Mouse (Mus musculus): ENCODE measurements around the gene Denr. TPM values are rescaled to one million over a fixed set of nuclear protein-coding genes. Genes with fewer than 3 reads are reported as not detected.

Gene Denr
- total and polyA plus RNA-seq, 2 experiments from 2014 or later, result 5.9 to 112 TPM

DNA sequence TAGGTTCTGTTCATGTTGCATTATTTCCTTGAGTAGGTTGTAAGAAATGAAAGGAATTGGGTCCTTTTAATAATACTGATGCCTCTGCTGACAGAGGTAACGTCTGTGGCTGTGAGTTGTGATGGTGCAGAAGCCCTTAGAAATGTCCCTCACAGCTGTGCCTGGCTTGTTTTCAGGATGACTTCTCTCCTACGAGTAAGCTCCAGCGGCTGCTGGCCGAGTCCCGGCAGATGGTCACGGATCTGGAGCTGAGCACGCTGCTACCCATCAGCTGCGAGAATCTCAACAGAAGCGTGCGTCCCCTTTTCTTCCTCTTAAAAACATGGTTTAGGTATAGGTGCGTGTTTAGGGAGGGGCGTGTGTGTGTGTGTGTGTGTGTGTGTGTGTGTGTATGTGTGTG is 54.1 kb downstream of the Denr start:
- Histone ChIP-seq H3K9ac (replicated peaks; ENCODE audit: low read depth, low read length) (no peak overlapping the region), H3K27ac (ENCODE audit: low read depth) (no peak overlapping the region), H3K4me1 (ENCODE audit: control insufficient read depth, insufficient read depth) (no peaks in the 10 kb centered on the region), H3K4me2 (ENCODE audit: low read depth, low read length) (no peak overlapping the region), H3K4me3 (ENCODE audit: low read depth, low read length) (no peak overlapping the region), H3K36me3 (replicated peaks; ENCODE audit: control insufficient read depth, insufficient read depth, low read length) (no peaks in the 10 kb centered on the region), H3K9me3 (replicated peaks; ENCODE audit: control insufficient read depth, low read length) (no peaks in the 10 kb centered on the region), H3K27me3 (ENCODE audit: control insufficient read depth, insufficient read depth, low read length) (no peaks in the 10 kb centered on the region)
- TF ChIP-seq CTCF (IDR thresholded peaks at IDR 0.05; ENCODE audit: low read depth), result no peak
- TF ChIP-seq EP300 (IDR thresholded peaks at IDR 0.05; ENCODE audit: low read depth), result no peak
- DNase-seq (ENCODE audit: low spot score) (no peak), ATAC-seq (ENCODE audit: insufficient read depth, low read depth) (no peak)
- WGBS, result 84% methylated on average over 12 of the region's 12 CpGs

DNA sequence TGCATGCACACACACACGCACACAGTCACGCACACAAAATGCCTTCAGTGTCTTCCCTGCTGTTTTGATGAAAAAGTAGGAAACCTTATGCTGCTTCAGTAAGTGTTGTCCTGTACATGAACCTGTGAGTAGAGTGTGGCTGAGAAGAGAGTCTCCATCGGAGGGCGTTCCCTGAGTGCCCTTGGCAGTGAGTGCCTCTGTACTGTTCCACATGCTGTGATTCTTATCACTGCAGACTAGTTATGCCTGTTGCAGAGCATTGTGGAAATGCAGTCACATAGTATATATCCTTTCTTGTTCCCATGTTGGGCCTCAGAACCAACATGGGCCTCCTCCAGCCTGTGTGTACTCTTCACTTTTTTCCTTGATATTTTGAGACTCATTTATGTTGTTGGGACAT is 57.2 kb downstream of the Denr start:
- no peak for TF ChIP-seq CTCF (IDR thresholded peaks at IDR 0.05; ENCODE audit: low read depth)
- TF ChIP-seq EP300 (IDR thresholded peaks at IDR 0.05; ENCODE audit: low read depth), result no peak
- 82% methylated on average over 4 of the region's 4 CpGs for WGBS

DNA sequence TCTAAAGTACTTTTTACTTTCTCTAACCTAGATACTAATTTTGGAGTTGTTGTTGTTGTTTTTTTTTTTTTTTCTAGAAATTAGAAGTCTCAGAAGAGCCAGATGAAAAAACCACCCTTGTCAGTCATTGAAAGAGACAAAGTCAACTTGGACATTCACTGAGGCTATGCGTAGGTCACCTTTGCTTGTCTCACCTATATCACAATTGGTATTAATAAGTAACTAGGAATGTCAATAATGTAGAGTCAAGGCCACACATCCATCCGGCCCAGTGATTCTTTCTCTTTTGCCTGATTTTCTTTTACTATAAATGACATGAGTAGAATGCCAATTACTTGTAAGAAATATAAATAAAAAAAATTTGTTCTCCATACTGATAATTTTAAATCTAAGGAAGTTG is 59.8 kb downstream of the Denr start:
- TF ChIP-seq EP300 (IDR thresholded peaks at IDR 0.05; ENCODE audit: low read depth), result no peak
- TF ChIP-seq CTCF (IDR thresholded peaks at IDR 0.05; ENCODE audit: low read depth), result no peak
- no peaks in the 10 kb centered on the region for H3K9me3 ChIP-seq (replicated peaks; ENCODE audit: control insufficient read depth, low read length)
- DNase-seq (ENCODE audit: low spot score) (no peak), ATAC-seq (ENCODE audit: insufficient read depth, low read depth) (no peak)
- H3K4me1 ChIP-seq (ENCODE audit: control insufficient read depth, insufficient read depth), result no peaks in the 10 kb centered on the region
- no peaks in the 10 kb centered on the region for H3K27me3 ChIP-seq (ENCODE audit: control insufficient read depth, insufficient read depth, low read length)
- no peak overlapping the region for H3K4me2 ChIP-seq (ENCODE audit: low read depth, low read length)
- no peaks in the 10 kb centered on the region for H3K36me3 ChIP-seq (replicated peaks; ENCODE audit: control insufficient read depth, insufficient read depth, low read length)
- H3K4me3 ChIP-seq (ENCODE audit: low read depth, low read length), result no peak overlapping the region
- WGBS, result 94% methylated on average over 2 of the region's 2 CpGs
- H3K27ac ChIP-seq (ENCODE audit: low read depth), result no peak overlapping the region
- no peak overlapping the region for H3K9ac ChIP-seq (replicated peaks; ENCODE audit: low read depth, low read length)

More for the DNA sequence above, 57.2 kb downstream of the Denr start:
- ATAC-seq (ENCODE audit: insufficient read depth, low read depth) (no peak), DNase-seq (ENCODE audit: low spot score) (no peak)
- Histone ChIP-seq H3K27ac (ENCODE audit: low read depth) (no peak overlapping the region), H3K4me1 (ENCODE audit: control insufficient read depth, insufficient read depth) (no peaks in the 10 kb centered on the region), H3K4me2 (ENCODE audit: low read depth, low read length) (no peak overlapping the region), H3K9ac (replicated peaks; ENCODE audit: low read depth, low read length) (no peak overlapping the region), H3K9me3 (replicated peaks; ENCODE audit: control insufficient read depth, low read length) (no peaks in the 10 kb centered on the region), H3K4me3 (ENCODE audit: low read depth, low read length) (no peak overlapping the region), H3K36me3 (replicated peaks; ENCODE audit: control insufficient read depth, insufficient read depth, low read length) (no peaks in the 10 kb centered on the region), H3K27me3 (ENCODE audit: control insufficient read depth, insufficient read depth, low read length) (no peaks in the 10 kb centered on the region)

DNA sequence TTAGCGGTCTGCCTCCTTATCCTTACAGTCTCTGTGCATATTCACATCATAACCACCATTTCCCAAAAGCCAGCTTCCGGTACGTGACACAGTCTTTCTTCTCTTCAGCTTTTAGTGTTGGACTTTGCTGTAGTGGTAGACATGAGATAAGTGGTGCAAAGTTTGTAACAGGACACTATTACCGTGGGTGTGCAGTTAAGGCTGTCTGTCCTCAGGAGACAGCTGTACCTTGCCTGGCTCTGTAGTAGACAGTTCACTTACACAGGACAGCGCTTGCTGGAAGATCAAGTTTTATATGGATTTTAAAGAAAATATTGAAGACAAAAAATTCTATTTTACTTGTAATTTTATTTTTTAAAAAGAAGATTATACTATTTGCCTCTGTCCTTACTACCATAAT is 61.5 kb downstream of the Denr start:
- no peak overlapping the region for H3K27ac ChIP-seq (ENCODE audit: low read depth)
- H3K4me1 ChIP-seq (ENCODE audit: control insufficient read depth, insufficient read depth), result no peaks in the 10 kb centered on the region
- no peaks in the 10 kb centered on the region for H3K27me3 ChIP-seq (ENCODE audit: control insufficient read depth, insufficient read depth, low read length)
- no peak overlapping the region for H3K4me3 ChIP-seq (ENCODE audit: low read depth, low read length)
- H3K36me3 ChIP-seq (replicated peaks; ENCODE audit: control insufficient read depth, insufficient read depth, low read length), result no peaks in the 10 kb centered on the region
- whole genome bisulfite sequencing, result 61% methylated on average over 5 of the region's 5 CpGs
- no peak overlapping the region for H3K4me2 ChIP-seq (ENCODE audit: low read depth, low read length)
- ATAC-seq (ENCODE audit: insufficient read depth, low read depth) (no peak), DNase-seq (ENCODE audit: low spot score) (no peak)
- no peak for TF ChIP-seq EP300 (IDR thresholded peaks at IDR 0.05; ENCODE audit: low read depth)
- TF ChIP-seq CTCF (IDR thresholded peaks at IDR 0.05; ENCODE audit: low read depth), result no peak
- H3K9ac ChIP-seq (replicated peaks; ENCODE audit: low read depth, low read length), result no peak overlapping the region
- H3K9me3 ChIP-seq (replicated peaks; ENCODE audit: control insufficient read depth, low read length), result no peaks in the 10 kb centered on the region

GRCm38 (mm10) chr5:123969216-123969615 is 62.2 kb downstream of the Denr start:
- no peak overlapping the region for H3K4me2 ChIP-seq (ENCODE audit: low read depth, low read length)
- WGBS, result 72% methylated on average over 8 of the region's 8 CpGs
- no peak overlapping the region for H3K27ac ChIP-seq (ENCODE audit: low read depth)
- no peaks in the 10 kb centered on the region for H3K27me3 ChIP-seq (ENCODE audit: control insufficient read depth, insufficient read depth, low read length)
- no peaks in the 10 kb centered on the region for H3K9me3 ChIP-seq (replicated peaks; ENCODE audit: control insufficient read depth, low read length)
- no peak for ATAC-seq (ENCODE audit: insufficient read depth, low read depth)
- H3K9ac ChIP-seq (replicated peaks; ENCODE audit: low read depth, low read length), result no peak overlapping the region
- DNase-seq (ENCODE audit: low spot score), result no peak
- no peaks in the 10 kb centered on the region for H3K36me3 ChIP-seq (replicated peaks; ENCODE audit: control insufficient read depth, insufficient read depth, low read length)
- TF ChIP-seq CTCF (IDR thresholded peaks at IDR 0.05; ENCODE audit: low read depth) (no peak), EP300 (IDR thresholded peaks at IDR 0.05; ENCODE audit: low read depth) (no peak)
- H3K4me1 ChIP-seq (ENCODE audit: control insufficient read depth, insufficient read depth), result 0 out of 2 replicates have a peak, but pooled peaks cover 1% of the 10 kb centered on the region
- H3K4me3 ChIP-seq (ENCODE audit: low read depth, low read length), result no peak overlapping the region

- TF ChIP-seq CTCF (IDR thresholded peaks at IDR 0.05; ENCODE audit: low read depth), result no peak
- TF ChIP-seq EP300 (IDR thresholded peaks at IDR 0.05; ENCODE audit: low read depth), result no peak
- Histone ChIP-seq H3K36me3 (replicated peaks; ENCODE audit: control insufficient read depth, insufficient read depth, low read length) (no peaks in the 10 kb centered on the region), H3K4me2 (ENCODE audit: low read depth, low read length) (no peak overlapping the region), H3K27ac (ENCODE audit: low read depth) (no peak overlapping the region), H3K9ac (replicated peaks; ENCODE audit: low read depth, low read length) (no peak overlapping the region), H3K27me3 (ENCODE audit: control insufficient read depth, insufficient read depth, low read length) (no peaks in the 10 kb centered on the region), H3K4me3 (ENCODE audit: low read depth, low read length) (no peak overlapping the region), H3K4me1 (ENCODE audit: control insufficient read depth, insufficient read depth) (peaks cover 14% of the 10 kb centered on the region), H3K9me3 (replicated peaks; ENCODE audit: control insufficient read depth, low read length) (no peaks in the 10 kb centered on the region)
- ATAC-seq (ENCODE audit: insufficient read depth, low read depth), result no peak
- WGBS, result 77% methylated on average over 4 of the region's 4 CpGs
- no peak for DNase-seq (ENCODE audit: low spot score)
Observed at GRCm38 (mm10) chr5:123970576-123970975, 63.6 kb downstream of the Denr start.
